Mouse (Mus musculus): ENCODE data around the gene Gprc5a. TPM values are rescaled to one million over a fixed set of nuclear protein-coding genes. Genes with fewer than 3 reads are reported as not detected.

Gprc5a gene
- polyA plus RNA-seq (2016; fragmentation: Nextera tagmentation; extraction: Ambion mirVana) = 1.6 and 1.7 TPM in 2 replicates

- under 1% methylated on average over 44 of the region's 44 CpGs for WGBS
- H3K27me3 ChIP-seq = peaks cover 31% of the 10 kb centered on the region
- peak; percentile 61; the same call in 1 of the 2 replicates for ATAC-seq (ENCODE audit: low FRiP score)
Observed at GRCm38 (mm10) chr6:135065236-135065957, at the start of gene Gprc5a. Gene Gprc5a, plus strand, starts transcription at chr6:135065651.

GRCm38 (mm10) chr6:135017211-135017610, 48.2 kb upstream of the Gprc5a start:
- Histone ChIP-seq H3K4me3 (no peak overlapping the region), H3K36me3 (peaks cover 83% of the 10 kb centered on the region), H3K9ac (no peak overlapping the region), H3K27ac (no peak overlapping the region), H3K27me3 (no peaks in the 10 kb centered on the region), H3K4me2 (replicated peaks) (no peak overlapping the region), H3K9me3 (replicated peaks) (no peaks in the 10 kb centered on the region), H3K4me1 (peaks cover 4% of the 10 kb centered on the region)
- ATAC-seq (ENCODE audit: low FRiP score) = no peak
- WGBS = 95% methylated on average over 11 of the region's 11 CpGs

More at GRCm38 (mm10) chr6:135065236-135065957, at the start of gene Gprc5a:
- peaks cover 21% of the 10 kb centered on the region for H3K4me1 ChIP-seq
- H3K36me3 ChIP-seq = no peaks in the 10 kb centered on the region
- H3K4me2 ChIP-seq (replicated peaks) = peak within 1 kb of the TSS; percentile 89
- peak within 1 kb of the TSS; percentile 62 for H3K9ac ChIP-seq
- peak within 1 kb of the TSS; percentile 43 for H3K4me3 ChIP-seq
- no peaks in the 10 kb centered on the region for H3K9me3 ChIP-seq (replicated peaks)
- H3K27ac ChIP-seq = no peak within 1 kb of the TSS

- Histone ChIP-seq H3K4me2 (replicated peaks) (no peak overlapping the region), H3K4me3 (no peak overlapping the region), H3K27me3 (no peaks in the 10 kb centered on the region), H3K27ac (no peak overlapping the region), H3K9ac (no peak overlapping the region), H3K36me3 (peaks cover 98% of the 10 kb centered on the region), H3K4me1 (no peaks in the 10 kb centered on the region), H3K9me3 (replicated peaks) (no peaks in the 10 kb centered on the region)
- WGBS = 94% methylated on average over 10 of the region's 10 CpGs
- no peak for ATAC-seq (ENCODE audit: low FRiP score)
Observed at GRCm38 (mm10) chr6:135019564-135019963, 45.9 kb upstream of the Gprc5a start.

- H3K4me3 ChIP-seq = no peak overlapping the region
- no peak overlapping the region for H3K4me2 ChIP-seq (replicated peaks)
- no peak overlapping the region for H3K9ac ChIP-seq
- H3K9me3 ChIP-seq (replicated peaks) = no peaks in the 10 kb centered on the region
- H3K27ac ChIP-seq = no peak overlapping the region
- ATAC-seq (ENCODE audit: low FRiP score) = no peak
- H3K36me3 ChIP-seq = peaks cover 83% of the 10 kb centered on the region
- no peaks in the 10 kb centered on the region for H3K27me3 ChIP-seq
- 84% methylated on average over 3 of the region's 3 CpGs for WGBS
- H3K4me1 ChIP-seq = no peaks in the 10 kb centered on the region
Observed at GRCm38 (mm10) chr6:135021633-135022032, 43.8 kb upstream of the Gprc5a start.

GRCm38 (mm10) chr6:135023379-135023778, 42.1 kb upstream of the Gprc5a start:
- ATAC-seq (ENCODE audit: low FRiP score) = no peak
- Histone ChIP-seq H3K27ac (no peak overlapping the region), H3K4me2 (replicated peaks) (no peak overlapping the region), H3K4me1 (no peaks in the 10 kb centered on the region), H3K27me3 (no peaks in the 10 kb centered on the region), H3K36me3 (peaks cover 65% of the 10 kb centered on the region), H3K9me3 (replicated peaks) (no peaks in the 10 kb centered on the region), H3K4me3 (no peak overlapping the region), H3K9ac (no peak overlapping the region)
- 93% methylated on average over 14 of the region's 14 CpGs for WGBS

- Histone ChIP-seq H3K27me3 (no peaks in the 10 kb centered on the region), H3K36me3 (peaks cover 51% of the 10 kb centered on the region), H3K9ac (no peak overlapping the region), H3K4me3 (no peak overlapping the region), H3K9me3 (replicated peaks) (no peaks in the 10 kb centered on the region), H3K4me1 (no peaks in the 10 kb centered on the region), H3K27ac (no peak overlapping the region), H3K4me2 (replicated peaks) (no peak overlapping the region)
- no peak for ATAC-seq (ENCODE audit: low FRiP score)
- 100% methylated on average over 1 of the region's 1 CpGs for WGBS
Observed at GRCm38 (mm10) chr6:135024781-135025420, 40.5 kb upstream of the Gprc5a start.

- 0 out of 2 replicates have a peak, but pooled peaks have one; percentile 16 for ATAC-seq (ENCODE audit: low FRiP score)
- 13% methylated on average over 3 of the region's 3 CpGs for WGBS
- H3K4me3 ChIP-seq = no peak overlapping the region
- H3K4me2 ChIP-seq (replicated peaks) = no peak overlapping the region
- H3K9ac ChIP-seq = no peak overlapping the region
- no peaks in the 10 kb centered on the region for H3K9me3 ChIP-seq (replicated peaks)
- peaks cover 38% of the 10 kb centered on the region for H3K36me3 ChIP-seq
- no peak overlapping the region for H3K27ac ChIP-seq
- no peaks in the 10 kb centered on the region for H3K27me3 ChIP-seq
- H3K4me1 ChIP-seq = no peaks in the 10 kb centered on the region
Observed at GRCm38 (mm10) chr6:135026232-135026631, 39.2 kb upstream of the Gprc5a start.

- Histone ChIP-seq H3K4me1 (no peaks in the 10 kb centered on the region), H3K36me3 (peaks cover 33% of the 10 kb centered on the region), H3K9me3 (replicated peaks) (no peaks in the 10 kb centered on the region), H3K27me3 (no peaks in the 10 kb centered on the region), H3K4me2 (replicated peaks) (no peak overlapping the region), H3K27ac (no peak overlapping the region), H3K9ac (no peak overlapping the region), H3K4me3 (no peak overlapping the region)
- ATAC-seq (ENCODE audit: low FRiP score) = no peak
- 86% methylated on average over 2 of the region's 2 CpGs for WGBS
Observed at GRCm38 (mm10) chr6:135026755-135027154, 38.7 kb upstream of the Gprc5a start.

- Histone ChIP-seq H3K9ac (no peak overlapping the region), H3K4me1 (no peaks in the 10 kb centered on the region), H3K27ac (no peak overlapping the region), H3K4me2 (replicated peaks) (no peak overlapping the region), H3K4me3 (no peak overlapping the region), H3K36me3 (peaks cover 9% of the 10 kb centered on the region), H3K27me3 (no peaks in the 10 kb centered on the region), H3K9me3 (replicated peaks) (no peaks in the 10 kb centered on the region)
- 68% methylated on average over 4 of the region's 4 CpGs for WGBS
- ATAC-seq (ENCODE audit: low FRiP score) = no peak
Observed at GRCm38 (mm10) chr6:135029246-135029645, 36.2 kb upstream of the Gprc5a start.

GRCm38 (mm10) chr6:135038674-135039073, 26.8 kb upstream of the Gprc5a start:
- no peak for ATAC-seq (ENCODE audit: low FRiP score)
- 50% methylated on average over 3 of the region's 3 CpGs for WGBS
- no peak overlapping the region for H3K27ac ChIP-seq

GRCm38 (mm10) chr6:135040275-135040871, 25.1 kb upstream of the Gprc5a start:
- ATAC-seq (ENCODE audit: low FRiP score) = no peak
- H3K9ac ChIP-seq = no peak overlapping the region
- peaks cover 19% of the 10 kb centered on the region for H3K27me3 ChIP-seq
- H3K36me3 ChIP-seq = no peaks in the 10 kb centered on the region
- H3K4me3 ChIP-seq = no peak overlapping the region
- H3K9me3 ChIP-seq (replicated peaks) = no peaks in the 10 kb centered on the region
- H3K27ac ChIP-seq = no peak overlapping the region
- H3K4me1 ChIP-seq = peaks cover 10% of the 10 kb centered on the region; the same call in 1 of the 2 replicates
- 4% methylated on average over 21 of the region's 21 CpGs for WGBS
- H3K4me2 ChIP-seq (replicated peaks) = peak overlapping the region; percentile 38

More at GRCm38 (mm10) chr6:135038674-135039073, 26.8 kb upstream of the Gprc5a start:
- H3K4me3 ChIP-seq = no peak overlapping the region
- peaks cover 19% of the 10 kb centered on the region for H3K27me3 ChIP-seq
- H3K36me3 ChIP-seq = no peaks in the 10 kb centered on the region
- peaks cover 10% of the 10 kb centered on the region; the same call in 1 of the 2 replicates for H3K4me1 ChIP-seq
- H3K9me3 ChIP-seq (replicated peaks) = no peaks in the 10 kb centered on the region
- no peak overlapping the region for H3K4me2 ChIP-seq (replicated peaks)
- H3K9ac ChIP-seq = no peak overlapping the region

- WGBS = 36% methylated on average over 3 of the region's 3 CpGs
- ATAC-seq (ENCODE audit: low FRiP score) = no peak
- Histone ChIP-seq H3K4me2 (replicated peaks) (no peak overlapping the region), H3K9ac (no peak overlapping the region), H3K9me3 (replicated peaks) (no peaks in the 10 kb centered on the region), H3K27ac (no peak overlapping the region), H3K36me3 (no peaks in the 10 kb centered on the region), H3K4me3 (no peak overlapping the region), H3K27me3 (peaks cover 19% of the 10 kb centered on the region), H3K4me1 (peaks cover 10% of the 10 kb centered on the region; the same call in 1 of the 2 replicates)
Observed at GRCm38 (mm10) chr6:135041930-135042329, 23.5 kb upstream of the Gprc5a start.

Measured in hindbrain, embryonic 12.5 days (tissue).